Comparison of ENCODE assay signal across 32 mouse cellular contexts in the genomic region with DNA sequence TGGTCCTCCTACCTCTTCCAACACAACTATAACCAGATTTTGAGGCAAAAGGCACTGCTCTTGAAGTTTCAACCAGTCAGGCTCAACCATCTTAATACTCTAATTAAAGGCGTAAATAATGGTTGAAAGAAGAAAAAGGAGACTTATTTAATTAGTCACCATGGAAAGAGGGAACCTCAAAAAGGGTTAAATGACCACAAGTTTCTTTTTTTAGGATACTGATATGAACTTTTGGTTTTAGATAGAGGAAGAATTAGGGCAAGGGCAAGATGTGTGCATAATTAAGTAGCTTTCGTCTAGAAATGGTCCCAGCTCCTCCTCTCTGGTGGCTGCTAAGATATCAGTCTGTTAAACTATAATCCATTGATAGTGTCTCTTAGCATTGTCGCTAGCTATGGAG.
"Had no signal": no experiment of that assay in that cellular context is flagged by ENCODE, and none has a peak within 500 bp of the region (broad histone marks: within the 10 kb centered on the region; RNA-seq: fewer than 3 reads in every experiment).

No protein-coding gene starts in this region.

- H3K4me3 ChIP-seq: limb, embryonic 10.5 days; limb, embryonic 12.5 days; limb, embryonic 13.5 days; limb, embryonic 15.5 days; liver, embryonic 12.5 days; liver, embryonic 13.5 days; liver, embryonic 15.5 days; lung, embryonic 15.5 days; midbrain, embryonic 10.5 days; midbrain, embryonic 12.5 days; midbrain, embryonic 13.5 days; midbrain, embryonic 15.5 days; myocyte; neural tube, embryonic 12.5 days had no signal

- H3K4me2 ChIP-seq: limb, embryonic 12.5 days; limb, embryonic 13.5 days; limb, embryonic 15.5 days; liver, embryonic 11.5 days; liver, embryonic 12.5 days; liver, embryonic 13.5 days; liver, embryonic 15.5 days; lung, embryonic 14.5 days; lung, embryonic 15.5 days; midbrain, embryonic 11.5 days; midbrain, embryonic 12.5 days; midbrain, embryonic 13.5 days; midbrain, embryonic 15.5 days; neural tube, embryonic 12.5 days had no signal

- H3K9me3 ChIP-seq: limb, embryonic 10.5 days; limb, embryonic 12.5 days; limb, embryonic 13.5 days; limb, embryonic 15.5 days; liver, embryonic 12.5 days; liver, embryonic 13.5 days; liver, embryonic 15.5 days; lung, embryonic 15.5 days; megakaryocyte, embryonic 14.5 days; midbrain, embryonic 10.5 days; midbrain, embryonic 12.5 days; midbrain, embryonic 13.5 days; midbrain, embryonic 15.5 days; neural tube, embryonic 12.5 days had no signal

- H3K9ac ChIP-seq: limb, embryonic 12.5 days; limb, embryonic 13.5 days; limb, embryonic 15.5 days; liver, embryonic 12.5 days; liver, embryonic 13.5 days; liver, embryonic 14.5 days; liver, embryonic 15.5 days; liver, postnatal 0 days; lung, embryonic 14.5 days; lung, embryonic 15.5 days; midbrain, embryonic 12.5 days; midbrain, embryonic 13.5 days; midbrain, embryonic 15.5 days; neural tube, embryonic 12.5 days had no signal

- H3K36me3 ChIP-seq: limb, embryonic 10.5 days; limb, embryonic 12.5 days; limb, embryonic 13.5 days; limb, embryonic 15.5 days; liver, embryonic 12.5 days; liver, embryonic 13.5 days; liver, embryonic 15.5 days; lung, embryonic 15.5 days; midbrain, embryonic 10.5 days; midbrain, embryonic 12.5 days; midbrain, embryonic 13.5 days; midbrain, embryonic 15.5 days; neural tube, embryonic 12.5 days had no signal

- DNase-seq: left cerebral cortex, postnatal 4 days; liver; liver, embryonic 13.5 days; liver, postnatal 0 days; lung, adult 18-20 months; lung, adult 2 months; lung, embryonic 14.5 days; lung, postnatal 10 days; lung, postnatal 14 days; lung, postnatal 36 days; lung, postnatal 4 days; midbrain, embryonic 14.5 days had no signal

- H3K27ac ChIP-seq: limb, embryonic 10.5 days; limb, embryonic 12.5 days; limb, embryonic 13.5 days; limb, embryonic 15.5 days; liver, embryonic 12.5 days; liver, embryonic 13.5 days; liver, embryonic 14.5 days; liver, embryonic 15.5 days; lung, embryonic 15.5 days; macrophage; midbrain, embryonic 10.5 days; midbrain, embryonic 12.5 days; midbrain, embryonic 13.5 days; midbrain, embryonic 15.5 days; neural tube, embryonic 12.5 days had no signal

- ATAC-seq: liver, embryonic 12.5 days; liver, postnatal 0 days; lung, postnatal 0 days; midbrain, embryonic 13.5 days; midbrain, embryonic 15.5 days; midbrain, embryonic 16.5 days had no signal

- H3K4me1 ChIP-seq: limb, embryonic 10.5 days; limb, embryonic 12.5 days; limb, embryonic 13.5 days; limb, embryonic 15.5 days; liver, embryonic 15.5 days; lung, embryonic 15.5 days; midbrain, embryonic 10.5 days; midbrain, embryonic 12.5 days; midbrain, embryonic 13.5 days; midbrain, embryonic 15.5 days; neural tube, embryonic 12.5 days had no signal

- H3K27me3 ChIP-seq: limb, embryonic 12.5 days; limb, embryonic 13.5 days; limb, embryonic 15.5 days; liver, embryonic 13.5 days; lung, embryonic 15.5 days; megakaryocyte, embryonic 14.5 days; midbrain, embryonic 13.5 days; midbrain, embryonic 15.5 days; neural tube, embryonic 12.5 days had no signal
